Mouse (Mus musculus): ENCODE data around the gene Satb2. TPM values are rescaled to one million over a fixed set of nuclear protein-coding genes. Genes with fewer than 3 reads are reported as not detected.

The Satb2 gene
- polyA plus RNA-seq, 1 experiment, result 1.8 TPM

DNA sequence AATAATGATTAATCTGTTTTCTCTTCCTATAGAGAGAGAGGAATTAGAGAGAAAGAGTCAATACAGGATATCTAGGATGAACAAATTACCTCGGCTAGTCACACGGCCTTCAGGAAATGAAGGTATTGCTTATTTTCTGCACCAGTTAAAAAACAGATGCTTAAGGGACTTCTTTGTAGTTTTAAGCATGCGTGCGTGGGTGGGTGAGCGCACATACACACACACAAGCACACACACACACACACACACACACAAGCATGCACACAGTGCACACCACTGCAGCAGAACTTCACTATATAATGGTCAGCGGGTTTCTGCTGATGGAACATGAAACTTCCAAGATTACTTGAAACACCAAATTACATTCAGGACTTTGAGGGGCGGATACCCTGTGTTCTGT is 14.0 kb downstream of the Satb2 start:
- no peak overlapping the region for H3K4me2 ChIP-seq (ENCODE audit: low read depth)
- H3K36me3 ChIP-seq (ENCODE audit: control insufficient read depth, insufficient read depth), result no peaks in the 10 kb centered on the region
- H3K4me3 ChIP-seq, result no peak overlapping the region
- TF ChIP-seq MAX (IDR thresholded peaks at IDR 0.05; ENCODE audit: low read depth) (no peak), TCF12 (IDR thresholded peaks at IDR 0.05; ENCODE audit: insufficient read depth, poor library complexity, severe bottlenecking) (no peak), SRF (IDR thresholded peaks at IDR 0.05; ENCODE audit: control insufficient read depth, insufficient read length, low read depth) (no peak), E2F4 (IDR thresholded peaks at IDR 0.05; ENCODE audit: insufficient read depth) (no peak), TCF3 (IDR thresholded peaks at IDR 0.05; ENCODE audit: insufficient read length, low read depth) (no peak), CEBPB (IDR thresholded peaks at IDR 0.05; ENCODE audit: insufficient read depth, poor library complexity, severe bottlenecking) (no peak), MYOD1 (IDR thresholded peaks at IDR 0.05; ENCODE audit: control insufficient read depth in 1 of 3, insufficient read length in 2 of 3, low read depth in 2 of 3) (no peak), POLR2A (IDR thresholded peaks at IDR 0.05; ENCODE audit: insufficient read length, low read depth) (no peak), POLR2AphosphoS2 (IDR thresholded peaks at IDR 0.05; ENCODE audit: insufficient read length, low read depth) (no peak), USF1 (IDR thresholded peaks at IDR 0.05; ENCODE audit: low read depth) (no peak), MYOG (IDR thresholded peaks at IDR 0.05; ENCODE audit: control insufficient read depth in 1 of 3, insufficient read depth in 1 of 3, insufficient read length in 2 of 3, low read depth in 2 of 3) (no peak), REST (IDR thresholded peaks at IDR 0.05; ENCODE audit: insufficient read depth, insufficient read length) (no peak)
- no peaks in the 10 kb centered on the region for H3K27me3 ChIP-seq (ENCODE audit: control insufficient read depth, insufficient read depth, insufficient read length)
- peaks cover 13% of the 10 kb centered on the region for H3K79me2 ChIP-seq (ENCODE audit: control insufficient read depth, insufficient read depth)
- no peak overlapping the region for H3ac ChIP-seq (ENCODE audit: control insufficient read depth, insufficient read length)

DNA sequence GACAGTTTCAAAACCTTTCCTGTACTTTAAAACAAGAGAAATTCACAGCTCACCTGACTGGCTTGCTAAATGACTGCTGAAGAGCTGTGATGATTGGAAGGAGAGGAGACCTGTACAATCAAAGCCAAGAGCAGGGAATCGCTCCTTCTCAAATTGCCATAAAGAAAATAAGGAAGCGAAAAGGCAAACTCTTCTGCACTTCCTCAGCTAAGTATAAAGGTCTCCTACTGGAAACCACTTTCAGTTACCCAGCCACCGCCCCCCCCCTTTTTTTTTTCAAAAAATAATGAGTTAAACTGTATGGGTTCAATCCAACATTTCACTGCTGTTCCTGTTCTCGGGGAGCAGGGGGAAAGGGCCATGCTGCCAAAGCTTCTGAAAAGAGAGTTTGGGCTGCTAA is 15.2 kb downstream of the Satb2 start:
- TF ChIP-seq E2F4 (IDR thresholded peaks at IDR 0.05; ENCODE audit: insufficient read depth), result no peak
- TF ChIP-seq MYOD1 (IDR thresholded peaks at IDR 0.05; ENCODE audit: control insufficient read depth in 1 of 3, insufficient read length in 2 of 3, low read depth in 2 of 3), result no peak
- TF ChIP-seq MYOG (IDR thresholded peaks at IDR 0.05; ENCODE audit: control insufficient read depth in 1 of 3, insufficient read depth in 1 of 3, insufficient read length in 2 of 3, low read depth in 2 of 3), result no peak
- TF ChIP-seq USF1 (IDR thresholded peaks at IDR 0.05; ENCODE audit: low read depth), result no peak
- TF ChIP-seq POLR2A (IDR thresholded peaks at IDR 0.05; ENCODE audit: insufficient read length, low read depth), result no peak
- no peak for TF ChIP-seq SRF (IDR thresholded peaks at IDR 0.05; ENCODE audit: control insufficient read depth, insufficient read length, low read depth)
- no peak overlapping the region for H3ac ChIP-seq (ENCODE audit: control insufficient read depth, insufficient read length)
- no peak overlapping the region for H3K4me2 ChIP-seq (ENCODE audit: low read depth)

DNA sequence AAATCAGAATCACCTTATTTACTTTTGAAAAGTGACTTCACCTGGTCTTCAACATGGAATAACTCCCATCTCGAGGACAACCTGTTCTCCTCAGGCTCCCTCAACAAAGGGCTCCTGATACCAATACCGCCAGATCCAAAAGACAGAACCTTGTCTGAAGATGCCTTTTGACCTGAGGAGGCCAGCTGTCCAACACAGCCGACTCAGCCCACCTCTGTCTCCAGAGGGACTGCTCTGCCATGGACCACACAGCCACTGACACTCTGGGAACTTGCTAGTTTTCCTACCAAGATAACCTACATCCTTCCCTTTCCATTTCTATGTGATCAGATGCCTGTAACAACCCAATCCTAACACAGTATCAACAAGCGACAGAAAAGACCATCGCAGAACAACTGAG is 19.5 kb downstream of the Satb2 start:
- Histone ChIP-seq H3K79me2 (ENCODE audit: control insufficient read depth, insufficient read depth) (no peaks in the 10 kb centered on the region), H3K36me3 (ENCODE audit: control insufficient read depth, insufficient read depth) (peaks cover 3% of the 10 kb centered on the region)

More for the DNA sequence above, 15.2 kb downstream of the Satb2 start:
- H3K36me3 ChIP-seq (ENCODE audit: control insufficient read depth, insufficient read depth), result no peaks in the 10 kb centered on the region
- no peaks in the 10 kb centered on the region for H3K27me3 ChIP-seq (ENCODE audit: control insufficient read depth, insufficient read depth, insufficient read length)
- peaks cover 7% of the 10 kb centered on the region for H3K79me2 ChIP-seq (ENCODE audit: control insufficient read depth, insufficient read depth)
- no peak overlapping the region for H3K4me3 ChIP-seq

DNA sequence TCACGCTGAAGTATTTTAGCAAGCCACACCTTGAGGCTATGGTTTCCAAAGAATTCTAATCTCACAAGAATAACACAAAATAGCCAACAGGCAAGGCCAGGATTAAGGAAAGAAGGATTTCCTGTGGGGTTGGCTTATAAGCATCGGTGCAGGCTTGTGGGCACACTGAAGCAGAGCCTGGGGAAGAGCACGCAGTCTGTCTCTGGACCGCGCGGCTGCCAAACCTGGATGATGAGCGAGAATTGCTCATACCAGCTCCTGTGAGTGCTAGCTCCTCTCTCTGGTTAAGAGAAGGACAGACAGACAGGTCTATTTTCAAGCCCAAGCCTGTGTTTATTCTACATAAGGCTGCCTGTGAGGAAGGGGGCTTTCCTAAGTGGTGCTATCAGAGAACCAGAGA is 20.5 kb downstream of the Satb2 start:
- Histone ChIP-seq H3K4me3 (no peak overlapping the region), H3K4me2 (ENCODE audit: low read depth) (no peak overlapping the region), H3K36me3 (ENCODE audit: control insufficient read depth, insufficient read depth) (peaks cover 3% of the 10 kb centered on the region), H3K27me3 (ENCODE audit: control insufficient read depth, insufficient read depth, insufficient read length) (no peaks in the 10 kb centered on the region), H3K79me2 (ENCODE audit: control insufficient read depth, insufficient read depth) (no peaks in the 10 kb centered on the region), H3ac (ENCODE audit: control insufficient read depth, insufficient read length) (no peak overlapping the region)
- TF ChIP-seq REST (IDR thresholded peaks at IDR 0.05; ENCODE audit: insufficient read depth, insufficient read length) (no peak), POLR2AphosphoS2 (IDR thresholded peaks at IDR 0.05; ENCODE audit: insufficient read length, low read depth) (no peak), TCF12 (IDR thresholded peaks at IDR 0.05; ENCODE audit: insufficient read depth, poor library complexity, severe bottlenecking) (no peak), SRF (IDR thresholded peaks at IDR 0.05; ENCODE audit: control insufficient read depth, insufficient read length, low read depth) (no peak), POLR2A (IDR thresholded peaks at IDR 0.05; ENCODE audit: insufficient read length, low read depth) (no peak), MYOG (IDR thresholded peaks at IDR 0.05; ENCODE audit: control insufficient read depth in 1 of 3, insufficient read depth in 1 of 3, insufficient read length in 2 of 3, low read depth in 2 of 3) (no peak), MAX (IDR thresholded peaks at IDR 0.05; ENCODE audit: low read depth) (no peak), E2F4 (IDR thresholded peaks at IDR 0.05; ENCODE audit: insufficient read depth) (no peak)

More for the DNA sequence above, 19.5 kb downstream of the Satb2 start:
- TF ChIP-seq CEBPB (IDR thresholded peaks at IDR 0.05; ENCODE audit: insufficient read depth, poor library complexity, severe bottlenecking) (no peak), MYOD1 (IDR thresholded peaks at IDR 0.05; ENCODE audit: control insufficient read depth in 1 of 3, insufficient read length in 2 of 3, low read depth in 2 of 3) (no peak), POLR2AphosphoS2 (IDR thresholded peaks at IDR 0.05; ENCODE audit: insufficient read length, low read depth) (no peak), SRF (IDR thresholded peaks at IDR 0.05; ENCODE audit: control insufficient read depth, insufficient read length, low read depth) (no peak), E2F4 (IDR thresholded peaks at IDR 0.05; ENCODE audit: insufficient read depth) (no peak), REST (IDR thresholded peaks at IDR 0.05; ENCODE audit: insufficient read depth, insufficient read length) (no peak), MYOG (IDR thresholded peaks at IDR 0.05; ENCODE audit: control insufficient read depth in 1 of 3, insufficient read depth in 1 of 3, insufficient read length in 2 of 3, low read depth in 2 of 3) (no peak), TCF3 (IDR thresholded peaks at IDR 0.05; ENCODE audit: insufficient read length, low read depth) (no peak), TCF12 (IDR thresholded peaks at IDR 0.05; ENCODE audit: insufficient read depth, poor library complexity, severe bottlenecking) (no peak), USF1 (IDR thresholded peaks at IDR 0.05; ENCODE audit: low read depth) (no peak), POLR2A (IDR thresholded peaks at IDR 0.05; ENCODE audit: insufficient read length, low read depth) (no peak)
- Histone ChIP-seq H3ac (ENCODE audit: control insufficient read depth, insufficient read length) (no peak overlapping the region), H3K27me3 (ENCODE audit: control insufficient read depth, insufficient read depth, insufficient read length) (no peaks in the 10 kb centered on the region), H3K4me2 (ENCODE audit: low read depth) (no peak overlapping the region), H3K4me3 (no peak overlapping the region)

DNA sequence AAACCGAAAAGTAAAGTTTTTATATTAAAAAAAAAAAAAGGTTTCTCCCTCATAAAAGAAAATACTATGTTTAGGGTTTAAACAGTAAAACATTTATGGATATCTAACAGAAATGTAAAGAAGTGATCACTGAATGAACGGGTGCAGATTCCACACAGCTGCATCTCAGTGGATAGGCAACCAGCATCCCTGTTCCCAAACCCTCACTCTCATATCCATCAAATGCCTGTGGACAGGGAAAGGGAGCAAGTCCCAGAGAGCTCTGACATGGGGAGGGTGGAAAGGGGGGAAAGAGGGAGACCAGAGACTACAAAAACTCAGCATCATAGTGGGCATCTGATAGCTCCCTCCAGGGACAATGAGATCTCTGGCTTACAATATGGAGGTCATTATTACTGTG is 21.6 kb downstream of the Satb2 start:
- no peak overlapping the region for H3K4me2 ChIP-seq (ENCODE audit: low read depth)
- no peaks in the 10 kb centered on the region for H3K79me2 ChIP-seq (ENCODE audit: control insufficient read depth, insufficient read depth)
- H3K4me3 ChIP-seq, result no peak overlapping the region
- H3K27me3 ChIP-seq (ENCODE audit: control insufficient read depth, insufficient read depth, insufficient read length), result no peaks in the 10 kb centered on the region
- no peak overlapping the region for H3ac ChIP-seq (ENCODE audit: control insufficient read depth, insufficient read length)
- H3K36me3 ChIP-seq (ENCODE audit: control insufficient read depth, insufficient read depth), result peaks cover 3% of the 10 kb centered on the region
- no peak for TF ChIP-seq MYOD1 (IDR thresholded peaks at IDR 0.05; ENCODE audit: control insufficient read depth in 1 of 3, insufficient read length in 2 of 3, low read depth in 2 of 3)
- TF ChIP-seq USF1 (IDR thresholded peaks at IDR 0.05; ENCODE audit: low read depth), result no peak
- no peak for TF ChIP-seq POLR2A (IDR thresholded peaks at IDR 0.05; ENCODE audit: insufficient read length, low read depth)
- TF ChIP-seq REST (IDR thresholded peaks at IDR 0.05; ENCODE audit: insufficient read depth, insufficient read length), result no peak
- TF ChIP-seq E2F4 (IDR thresholded peaks at IDR 0.05; ENCODE audit: insufficient read depth), result no peak
- TF ChIP-seq SRF (IDR thresholded peaks at IDR 0.05; ENCODE audit: control insufficient read depth, insufficient read length, low read depth), result no peak
- no peak for TF ChIP-seq TCF3 (IDR thresholded peaks at IDR 0.05; ENCODE audit: insufficient read length, low read depth)
- TF ChIP-seq CEBPB (IDR thresholded peaks at IDR 0.05; ENCODE audit: insufficient read depth, poor library complexity, severe bottlenecking), result no peak
- no peak for TF ChIP-seq MAX (IDR thresholded peaks at IDR 0.05; ENCODE audit: low read depth)
- no peak for TF ChIP-seq MYOG (IDR thresholded peaks at IDR 0.05; ENCODE audit: control insufficient read depth in 1 of 3, insufficient read depth in 1 of 3, insufficient read length in 2 of 3, low read depth in 2 of 3)
- TF ChIP-seq TCF12 (IDR thresholded peaks at IDR 0.05; ENCODE audit: insufficient read depth, poor library complexity, severe bottlenecking), result no peak
- TF ChIP-seq POLR2AphosphoS2 (IDR thresholded peaks at IDR 0.05; ENCODE audit: insufficient read length, low read depth), result no peak
